Mouse (Mus musculus): ENCODE measurements at regions not wholly inside any gene's neighbourhood (a gene's known extent, or its start where the extent isn't known, plus 50 kb on each side); places are given as distances from the start of the nearest gene placed in this dataset.

DNA sequence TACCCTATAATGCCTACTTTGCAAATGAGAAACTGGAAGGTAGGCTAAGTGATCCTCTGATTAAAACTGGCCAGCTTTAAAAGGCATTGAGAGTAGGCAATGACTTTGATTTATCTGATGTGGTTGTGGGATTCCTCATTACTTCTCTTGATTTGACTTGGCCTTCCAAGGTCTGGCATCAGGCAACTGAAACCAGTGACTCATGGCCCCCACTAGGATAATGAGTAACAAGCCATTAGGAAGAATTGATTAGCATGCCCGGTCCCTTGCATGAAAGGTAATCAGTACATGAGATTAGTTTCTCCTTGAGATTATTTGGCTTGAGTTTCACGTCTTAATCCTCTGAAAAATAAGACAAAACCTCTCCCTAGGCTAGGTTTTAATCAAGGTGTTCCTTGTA is 56.8 kb upstream of the Magi1 start:
- H3K9me3 ChIP-seq (ENCODE audit: control insufficient read depth, low read length) = no peaks in the 10 kb centered on the region
- ATAC-seq (ENCODE audit: low FRiP score, low read depth) (no peak), DNase-seq (ENCODE audit: low spot score) (no peak)
- no peak overlapping the region for H3K4me3 ChIP-seq (replicated peaks; ENCODE audit: low read length)
- TF ChIP-seq POLR2A (IDR thresholded peaks at IDR 0.05; ENCODE audit: borderline replicate concordance, extremely low read depth, insufficient read depth, insufficient read length) = no peak
- WGBS = 43% methylated on average over 2 of the region's 2 CpGs
- H3K36me3 ChIP-seq (ENCODE audit: control insufficient read depth, insufficient read depth, low read length) = no peaks in the 10 kb centered on the region
- no peak overlapping the region for H3K27ac ChIP-seq (replicated peaks; ENCODE audit: low read depth, low read length)
- peaks cover 6% of the 10 kb centered on the region for H3K4me1 ChIP-seq (ENCODE audit: control insufficient read depth, insufficient read depth, low read length)
- no peak overlapping the region for H3K9ac ChIP-seq (ENCODE audit: low read depth, low read length, severe bottlenecking)
- H3K4me2 ChIP-seq (replicated peaks; ENCODE audit: low read depth, low read length, severe bottlenecking) = no peak overlapping the region
- no peaks in the 10 kb centered on the region for H3K27me3 ChIP-seq (ENCODE audit: control insufficient read depth, insufficient read depth, low read length)

DNA sequence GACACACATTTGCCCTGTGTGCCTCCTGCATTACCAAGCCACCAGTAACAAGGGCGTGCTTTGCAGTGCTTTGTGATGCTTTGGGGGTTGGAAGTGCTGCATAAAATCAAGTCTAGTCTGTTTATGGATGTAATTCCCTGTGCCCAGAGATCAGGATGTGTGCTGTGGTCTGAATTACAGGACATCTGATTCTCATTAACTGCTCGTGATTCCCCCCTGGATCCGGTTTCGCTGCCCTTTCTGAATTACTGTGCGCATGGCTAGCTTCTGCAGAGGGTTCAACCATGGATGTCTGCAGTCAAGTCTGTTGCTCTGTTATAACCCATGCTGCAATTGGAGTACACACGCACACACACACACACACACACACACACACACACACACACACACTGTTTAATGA is 52.5 kb upstream of the Magi1 start:
- Histone ChIP-seq H3K36me3 (ENCODE audit: control insufficient read depth, insufficient read depth, low read length) (no peaks in the 10 kb centered on the region), H3K4me3 (replicated peaks; ENCODE audit: low read length) (no peak overlapping the region), H3K27ac (replicated peaks; ENCODE audit: low read depth, low read length) (no peak overlapping the region), H3K4me2 (replicated peaks; ENCODE audit: low read depth, low read length, severe bottlenecking) (no peak overlapping the region), H3K9me3 (ENCODE audit: control insufficient read depth, low read length) (no peaks in the 10 kb centered on the region), H3K9ac (ENCODE audit: low read depth, low read length, severe bottlenecking) (no peak overlapping the region), H3K27me3 (ENCODE audit: control insufficient read depth, insufficient read depth, low read length) (no peaks in the 10 kb centered on the region), H3K4me1 (ENCODE audit: control insufficient read depth, insufficient read depth, low read length) (peaks cover 6% of the 10 kb centered on the region)
- no peak for TF ChIP-seq POLR2A (IDR thresholded peaks at IDR 0.05; ENCODE audit: borderline replicate concordance, extremely low read depth, insufficient read depth, insufficient read length)
- ATAC-seq (ENCODE audit: low FRiP score, low read depth) = peak; percentile 86
- DNase-seq (ENCODE audit: low spot score) = peak; percentile 66
- 20% methylated on average over 6 of the region's 6 CpGs for WGBS
